Mouse (Mus musculus) left cerebral cortex, postnatal 4 days (tissue): ENCODE measurements at regions not wholly inside any gene's neighbourhood (a gene's known extent, or its start where the extent isn't known, plus 50 kb on each side); places are given as distances from the start of the nearest gene placed in this dataset.

Source experiments
- DNase-seq: peaks from one replicate; pipeline ENCODE4 v3.0.0-alpha.2; 2022
- intact Hi-C: fragments of 180-260 bp; cut with DNase I; formaldehyde crosslinking; loops from one replicate; pipeline ENCODE4 v1.15.1; 2025

GRCm38 (mm10) chr7:114912109-114912508, 168.6 kb downstream of the Insc start:
- no peak for DNase-seq
- intact Hi-C loops = no loop called here

- intact Hi-C loops = no loop called here
- peak; percentile 89 for DNase-seq
Observed at GRCm38 (mm10) chr7:114922155-114922554, 178.7 kb downstream of the Insc start.

GRCm38 (mm10) chr7:114933861-114934260, 190.4 kb downstream of the Insc start:
- intact Hi-C loops = no loop called here
- no peak for DNase-seq

GRCm38 (mm10) chr7:114950759-114951158, 207.3 kb downstream of the Insc start:
- DNase-seq = no peak
- intact Hi-C loops = no loop called here

- intact Hi-C loops = no loop called here
- no peak for DNase-seq
Observed at GRCm38 (mm10) chr7:114963206-114963605, 219.7 kb downstream of the Insc start.

- intact Hi-C loops = no loop called here
- DNase-seq = no peak
Observed at GRCm38 (mm10) chr7:114965923-114966322, 222.4 kb downstream of the Insc start.

GRCm38 (mm10) chr7:114986481-114986880, 243.0 kb downstream of the Insc start:
- peak; percentile 3 for DNase-seq
- intact Hi-C loops = no loop called here

- DNase-seq = peak; percentile 66
- intact Hi-C loops = no loop called here
Observed at GRCm38 (mm10) chr7:114991255-114991654, 247.8 kb downstream of the Insc start.

GRCm38 (mm10) chr7:114992440-114992839, 248.9 kb downstream of the Insc start:
- intact Hi-C loops = no loop called here
- DNase-seq = peak; percentile 21

GRCm38 (mm10) chr7:115000796-115001524, 257.5 kb downstream of the Insc start:
- peak; percentile 55 for DNase-seq
- intact Hi-C loops = no loop called here

- intact Hi-C loops = no loop called here
- DNase-seq = no peak
Observed at GRCm38 (mm10) chr7:115014253-115014998, 270.9 kb downstream of the Insc start.

- intact Hi-C loops = no loop called here
Observed at GRCm38 (mm10) chr7:115019369-115019958, 276.0 kb downstream of the Insc start.

GRCm38 (mm10) chr7:115020023-115020422, 276.5 kb downstream of the Insc start:
- no peak for DNase-seq
- intact Hi-C loops = no loop called here

More at GRCm38 (mm10) chr7:115019369-115019958, 276.0 kb downstream of the Insc start:
- DNase-seq = no peak

- intact Hi-C loops = no loop called here
- DNase-seq = no peak
Observed at GRCm38 (mm10) chr7:115025803-115026202, 282.3 kb downstream of the Insc start.

- peak; percentile 37 for DNase-seq
- intact Hi-C loops = no loop called here
Observed at GRCm38 (mm10) chr7:115027685-115028084, 284.2 kb downstream of the Insc start.

GRCm38 (mm10) chr7:115033987-115034386, 290.5 kb downstream of the Insc start:
- no peak for DNase-seq
- intact Hi-C loops = no loop called here

- DNase-seq = peak; percentile 38
- intact Hi-C loops = no loop called here
Observed at GRCm38 (mm10) chr7:115055527-115055926, 312.0 kb downstream of the Insc start.

GRCm38 (mm10) chr7:115056992-115057645, 313.6 kb downstream of the Insc start:
- intact Hi-C loops = no loop called here
- peak; percentile 34 for DNase-seq

- intact Hi-C loops = no loop called here
Observed at GRCm38 (mm10) chr7:115057736-115058135, 314.2 kb downstream of the Insc start.

GRCm38 (mm10) chr7:115060171-115060570, 316.7 kb downstream of the Insc start:
- intact Hi-C loops = no loop called here

More at GRCm38 (mm10) chr7:115057736-115058135, 314.2 kb downstream of the Insc start:
- DNase-seq = peak; percentile 2

GRCm38 (mm10) chr7:115062817-115063216, 319.3 kb downstream of the Insc start:
- DNase-seq = no peak
- intact Hi-C loops = no loop called here

More at GRCm38 (mm10) chr7:115060171-115060570, 316.7 kb downstream of the Insc start:
- DNase-seq = no peak
